Mouse (Mus musculus): Measurements from ENCODE around the gene Coq9. TPM values are rescaled to one million over a fixed set of nuclear protein-coding genes. Genes with fewer than 3 reads are reported as not detected.

The Coq9 gene
- polyA plus RNA-seq, 1 experiment: 378 TPM

GRCm38 (mm10) chr8:94810855-94811254 lies 27.3 kb upstream of the Coq9 start:
- WGBS: 84% methylated on average over 5 of the region's 5 CpGs
- no peaks in the 10 kb centered on the region for H3K36me3 ChIP-seq (ENCODE audit: control insufficient read depth, insufficient read depth, low read length)

GRCm38 (mm10) chr8:94811654-94812053 lies 26.5 kb upstream of the Coq9 start:
- Histone ChIP-seq H3K4me1 (ENCODE audit: control insufficient read depth, insufficient read depth, low read length) (0 out of 2 replicates have a peak, but pooled peaks cover 2% of the 10 kb centered on the region), H3K27ac (ENCODE audit: insufficient read depth, low read depth, low read length) (no peak overlapping the region), H3K4me3 (ENCODE audit: insufficient read depth, low read depth, low read length) (no peak overlapping the region), H3K27me3 (replicated peaks; ENCODE audit: control insufficient read depth, insufficient read depth, low read length) (no peaks in the 10 kb centered on the region), H3K36me3 (ENCODE audit: control insufficient read depth, insufficient read depth, low read length) (no peaks in the 10 kb centered on the region)
- DNase-seq: no peak
- WGBS: 81% methylated on average over 6 of the region's 6 CpGs
- TF ChIP-seq CTCF (conservative IDR thresholded peaks at IDR 0.05; ENCODE audit: insufficient read depth, insufficient read length, low read depth, low read length) (no peak), POLR2A (IDR thresholded peaks at IDR 0.05; ENCODE audit: low read depth, low read length) (no peak)

More at GRCm38 (mm10) chr8:94810855-94811254, 27.3 kb upstream of the Coq9 start:
- no peaks in the 10 kb centered on the region for H3K27me3 ChIP-seq (replicated peaks; ENCODE audit: control insufficient read depth, insufficient read depth, low read length)
- no peak for DNase-seq
- TF ChIP-seq CTCF (conservative IDR thresholded peaks at IDR 0.05; ENCODE audit: insufficient read depth, insufficient read length, low read depth, low read length) (no peak), POLR2A (IDR thresholded peaks at IDR 0.05; ENCODE audit: low read depth, low read length) (no peak)
- 0 out of 2 replicates have a peak, but pooled peaks cover 2% of the 10 kb centered on the region for H3K4me1 ChIP-seq (ENCODE audit: control insufficient read depth, insufficient read depth, low read length)
- H3K27ac ChIP-seq (ENCODE audit: insufficient read depth, low read depth, low read length): no peak overlapping the region
- H3K4me3 ChIP-seq (ENCODE audit: insufficient read depth, low read depth, low read length): no peak overlapping the region

GRCm38 (mm10) chr8:94812645-94813098 lies 25.4 kb upstream of the Coq9 start:
- H3K4me1 ChIP-seq (ENCODE audit: control insufficient read depth, insufficient read depth, low read length): 0 out of 2 replicates have a peak, but pooled peaks cover 2% of the 10 kb centered on the region
- H3K36me3 ChIP-seq (ENCODE audit: control insufficient read depth, insufficient read depth, low read length): no peaks in the 10 kb centered on the region
- WGBS: 34% methylated on average over 6 of the region's 6 CpGs
- TF ChIP-seq POLR2A (IDR thresholded peaks at IDR 0.05; ENCODE audit: low read depth, low read length) (no peak), CTCF (conservative IDR thresholded peaks at IDR 0.05; ENCODE audit: insufficient read depth, insufficient read length, low read depth, low read length) (peak; percentile 47)
- H3K4me3 ChIP-seq (ENCODE audit: insufficient read depth, low read depth, low read length): no peak overlapping the region
- H3K27ac ChIP-seq (ENCODE audit: insufficient read depth, low read depth, low read length): no peak overlapping the region
- no peaks in the 10 kb centered on the region for H3K27me3 ChIP-seq (replicated peaks; ENCODE audit: control insufficient read depth, insufficient read depth, low read length)
- peak; percentile 92 for DNase-seq

- peak; percentile 43 for DNase-seq
- no peaks in the 10 kb centered on the region for H3K36me3 ChIP-seq (ENCODE audit: control insufficient read depth, insufficient read depth, low read length)
- peak; percentile 35; the same call in 1 of the 2 replicates for TF ChIP-seq CTCF (conservative IDR thresholded peaks at IDR 0.05; ENCODE audit: insufficient read depth, insufficient read length, low read depth, low read length)
- no peak for TF ChIP-seq POLR2A (IDR thresholded peaks at IDR 0.05; ENCODE audit: low read depth, low read length)
- H3K4me1 ChIP-seq (ENCODE audit: control insufficient read depth, insufficient read depth, low read length): 0 out of 2 replicates have a peak, but pooled peaks cover 2% of the 10 kb centered on the region
- H3K27ac ChIP-seq (ENCODE audit: insufficient read depth, low read depth, low read length): no peak overlapping the region
- WGBS: 0% methylated on average over 1 of the region's 1 CpGs
- H3K27me3 ChIP-seq (replicated peaks; ENCODE audit: control insufficient read depth, insufficient read depth, low read length): no peaks in the 10 kb centered on the region
- H3K4me3 ChIP-seq (ENCODE audit: insufficient read depth, low read depth, low read length): no peak overlapping the region
These were observed 23.6 kb upstream of the Coq9 start for GRCm38 (mm10) chr8:94814556-94814955.

- H3K36me3 ChIP-seq (ENCODE audit: control insufficient read depth, insufficient read depth, low read length): no peaks in the 10 kb centered on the region
- whole genome bisulfite sequencing: 82% methylated on average over 11 of the region's 11 CpGs
- DNase-seq: no peak
- no peaks in the 10 kb centered on the region for H3K27me3 ChIP-seq (replicated peaks; ENCODE audit: control insufficient read depth, insufficient read depth, low read length)
- H3K27ac ChIP-seq (ENCODE audit: insufficient read depth, low read depth, low read length): no peak overlapping the region
- H3K4me3 ChIP-seq (ENCODE audit: insufficient read depth, low read depth, low read length): no peak overlapping the region
- H3K4me1 ChIP-seq (ENCODE audit: control insufficient read depth, insufficient read depth, low read length): no peaks in the 10 kb centered on the region
- TF ChIP-seq POLR2A (IDR thresholded peaks at IDR 0.05; ENCODE audit: low read depth, low read length) (no peak), CTCF (conservative IDR thresholded peaks at IDR 0.05; ENCODE audit: insufficient read depth, insufficient read length, low read depth, low read length) (no peak)
These were observed 20.2 kb upstream of the Coq9 start for GRCm38 (mm10) chr8:94817933-94818332.

GRCm38 (mm10) chr8:94819671-94820179 lies 18.4 kb upstream of the Coq9 start:
- DNase-seq: no peak
- H3K36me3 ChIP-seq (ENCODE audit: control insufficient read depth, insufficient read depth, low read length): no peaks in the 10 kb centered on the region
- H3K27me3 ChIP-seq (replicated peaks; ENCODE audit: control insufficient read depth, insufficient read depth, low read length): no peaks in the 10 kb centered on the region
- TF ChIP-seq POLR2A (IDR thresholded peaks at IDR 0.05; ENCODE audit: low read depth, low read length) (no peak), CTCF (conservative IDR thresholded peaks at IDR 0.05; ENCODE audit: insufficient read depth, insufficient read length, low read depth, low read length) (no peak)
- H3K27ac ChIP-seq (ENCODE audit: insufficient read depth, low read depth, low read length): no peak overlapping the region
- WGBS: 86% methylated on average over 6 of the region's 6 CpGs
- H3K4me3 ChIP-seq (ENCODE audit: insufficient read depth, low read depth, low read length): no peak overlapping the region
- H3K4me1 ChIP-seq (ENCODE audit: control insufficient read depth, insufficient read depth, low read length): no peaks in the 10 kb centered on the region

GRCm38 (mm10) chr8:94820553-94820952 lies 17.6 kb upstream of the Coq9 start:
- TF ChIP-seq POLR2A (IDR thresholded peaks at IDR 0.05; ENCODE audit: low read depth, low read length) (no peak), CTCF (conservative IDR thresholded peaks at IDR 0.05; ENCODE audit: insufficient read depth, insufficient read length, low read depth, low read length) (no peak)
- peak; percentile 77 for DNase-seq
- Histone ChIP-seq H3K4me1 (ENCODE audit: control insufficient read depth, insufficient read depth, low read length) (no peaks in the 10 kb centered on the region), H3K36me3 (ENCODE audit: control insufficient read depth, insufficient read depth, low read length) (no peaks in the 10 kb centered on the region; the same call in 1 of the 2 replicates), H3K4me3 (ENCODE audit: insufficient read depth, low read depth, low read length) (no peak overlapping the region), H3K27ac (ENCODE audit: insufficient read depth, low read depth, low read length) (no peak overlapping the region), H3K27me3 (replicated peaks; ENCODE audit: control insufficient read depth, insufficient read depth, low read length) (no peaks in the 10 kb centered on the region)
- WGBS: 59% methylated on average over 7 of the region's 7 CpGs
